Mouse (Mus musculus): ENCODE results near the gene Spock1. TPM values are rescaled to one million over a fixed set of nuclear protein-coding genes. Genes with fewer than 3 reads are reported as not detected.

The Spock1 gene
- polyA plus RNA-seq, 1 experiment from 2014 or later, result 97.3 TPM

DNA sequence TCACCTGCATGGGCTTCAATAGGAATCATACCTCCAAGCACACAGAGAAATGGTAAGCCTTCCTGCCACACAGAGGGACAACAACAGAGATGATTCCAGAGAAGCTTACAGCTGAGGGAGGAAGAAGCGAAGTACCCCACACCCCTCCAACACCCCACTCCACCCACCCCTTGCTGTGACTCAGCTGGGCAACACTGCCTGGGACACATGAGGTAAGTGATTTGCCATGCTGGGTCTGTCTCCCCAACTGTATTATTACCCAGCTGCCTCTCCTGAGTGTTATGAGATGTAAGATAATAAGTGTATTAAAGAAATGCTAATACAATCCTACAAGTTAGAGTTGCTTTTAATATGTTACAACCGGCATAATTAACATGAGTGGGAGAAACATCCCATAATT lies 267.2 kb downstream of the Spock1 start:
- no peak overlapping the region for H3K4me3 ChIP-seq
- WGBS, result 79% methylated on average over 2 of the region's 2 CpGs
- H3K4me1 ChIP-seq (replicated peaks), result peaks cover 18% of the 10 kb centered on the region; the same call in 1 of the 2 replicates
- H3K9me3 ChIP-seq, result no peaks in the 10 kb centered on the region
- H3K4me2 ChIP-seq, result no peak overlapping the region
- no peak overlapping the region for H3K9ac ChIP-seq
- H3K36me3 ChIP-seq, result no peaks in the 10 kb centered on the region
- no peak for ATAC-seq (ENCODE audit: low FRiP score, low read depth)
- H3K27ac ChIP-seq (replicated peaks), result no peak overlapping the region
- no peaks in the 10 kb centered on the region for H3K27me3 ChIP-seq

- Histone ChIP-seq H3K9me3 (no peaks in the 10 kb centered on the region), H3K36me3 (no peaks in the 10 kb centered on the region), H3K4me1 (replicated peaks) (peaks cover 22% of the 10 kb centered on the region; the same call in 1 of the 2 replicates), H3K9ac (no peak overlapping the region), H3K27ac (replicated peaks) (no peak overlapping the region), H3K4me3 (no peak overlapping the region), H3K27me3 (no peaks in the 10 kb centered on the region), H3K4me2 (no peak overlapping the region)
- no peak for ATAC-seq (ENCODE audit: low FRiP score, low read depth)
- WGBS, result 78% methylated on average over 5 of the region's 5 CpGs
Observed at GRCm38 (mm10) chr13:57638820-57639219, 269.3 kb downstream of the Spock1 start.

GRCm38 (mm10) chr13:57637606-57638132 lies 270.5 kb downstream of the Spock1 start:
- H3K4me3 ChIP-seq, result no peak overlapping the region
- H3K4me2 ChIP-seq, result no peak overlapping the region
- H3K9me3 ChIP-seq, result no peaks in the 10 kb centered on the region
- no peaks in the 10 kb centered on the region for H3K36me3 ChIP-seq
- no peak overlapping the region for H3K9ac ChIP-seq
- H3K27me3 ChIP-seq, result no peaks in the 10 kb centered on the region
- peaks cover 22% of the 10 kb centered on the region; the same call in 1 of the 2 replicates for H3K4me1 ChIP-seq (replicated peaks)
- 66% methylated on average over 15 of the region's 15 CpGs for WGBS
- H3K27ac ChIP-seq (replicated peaks), result peak overlapping the region; percentile 38
- ATAC-seq (ENCODE audit: low FRiP score, low read depth), result no peak

DNA sequence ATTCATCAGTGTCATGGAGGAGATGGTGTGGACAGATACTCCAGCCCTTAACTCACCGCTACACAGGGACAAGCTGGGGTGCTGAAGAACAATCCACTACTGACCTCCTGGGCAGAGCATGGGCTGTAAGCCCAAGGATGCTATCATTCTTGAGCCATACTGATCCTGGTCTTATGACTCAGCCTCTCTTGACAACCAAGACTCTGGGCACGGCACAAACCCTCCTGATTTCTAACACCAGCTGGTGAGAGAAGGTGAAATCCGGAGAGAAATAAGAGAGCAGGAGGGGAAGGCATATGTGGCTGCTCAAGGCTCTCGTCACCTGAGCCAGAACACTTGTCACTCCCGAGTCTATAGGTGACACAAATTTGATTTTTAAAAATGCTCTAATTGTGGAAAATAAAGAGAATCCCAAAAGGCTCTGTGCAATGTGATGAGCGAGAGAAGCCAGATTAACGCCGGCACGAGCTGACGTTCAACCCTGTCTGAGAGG lies 271.0 kb downstream of the Spock1 start:
- no peak for ATAC-seq (ENCODE audit: low FRiP score, low read depth)
- WGBS, result 57% methylated on average over 10 of the region's 10 CpGs
- no peak overlapping the region for H3K9ac ChIP-seq
- H3K27ac ChIP-seq (replicated peaks), result peak overlapping the region; percentile 38
- no peaks in the 10 kb centered on the region for H3K9me3 ChIP-seq
- no peak overlapping the region for H3K4me3 ChIP-seq
- H3K36me3 ChIP-seq, result no peaks in the 10 kb centered on the region
- peaks cover 22% of the 10 kb centered on the region; the same call in 1 of the 2 replicates for H3K4me1 ChIP-seq (replicated peaks)
- H3K27me3 ChIP-seq, result no peaks in the 10 kb centered on the region
- no peak overlapping the region for H3K4me2 ChIP-seq

DNA sequence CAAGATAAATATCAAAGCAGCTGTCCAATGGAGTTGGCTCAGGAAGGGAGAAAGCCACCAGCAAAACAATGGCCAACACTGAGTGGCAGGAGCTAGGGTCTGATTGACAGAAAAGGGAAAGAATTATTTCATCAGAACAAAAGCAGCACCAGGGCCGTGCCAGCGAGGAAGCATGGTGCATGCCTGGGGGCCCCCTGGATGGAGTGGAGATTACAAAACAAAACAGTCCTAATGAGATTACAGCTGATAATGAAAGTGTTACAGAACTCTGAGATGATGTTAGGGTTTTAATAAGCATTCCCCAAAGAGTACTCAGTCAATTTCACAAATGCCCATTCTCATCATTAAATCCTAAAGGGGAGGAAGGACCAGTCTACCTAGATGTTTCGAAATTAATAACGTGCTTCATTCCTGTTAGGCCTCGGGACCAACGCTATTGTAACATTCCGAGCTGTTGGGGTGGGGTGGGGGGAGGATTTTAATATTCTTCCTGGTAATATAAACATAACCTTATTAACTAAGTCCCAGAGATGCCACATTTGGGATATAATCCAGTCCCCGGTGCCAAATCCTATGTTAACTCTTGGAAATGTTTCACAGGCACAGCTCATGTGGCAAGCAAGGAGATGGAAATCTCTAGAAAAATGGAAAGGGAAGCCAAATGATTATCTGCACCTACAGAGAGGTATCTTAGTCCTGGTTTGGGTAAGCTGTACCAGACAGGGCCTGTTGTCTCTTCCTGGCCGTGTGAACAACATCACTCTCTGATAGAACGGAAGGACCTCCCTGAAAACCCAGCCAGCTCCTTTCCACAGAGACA lies 271.7 kb downstream of the Spock1 start:
- H3K4me3 ChIP-seq, result no peak overlapping the region
- H3K4me2 ChIP-seq, result no peak overlapping the region
- no peaks in the 10 kb centered on the region for H3K9me3 ChIP-seq
- no peaks in the 10 kb centered on the region for H3K36me3 ChIP-seq
- no peak overlapping the region for H3K9ac ChIP-seq
- ATAC-seq (ENCODE audit: low FRiP score, low read depth), result no peak
- 0 out of 2 replicates have a peak overlapping the region, but pooled peaks have one; percentile 40 for H3K27ac ChIP-seq (replicated peaks)
- H3K27me3 ChIP-seq, result no peaks in the 10 kb centered on the region
- H3K4me1 ChIP-seq (replicated peaks), result peaks cover 22% of the 10 kb centered on the region; the same call in 1 of the 2 replicates
- 44% methylated on average over 10 of the region's 10 CpGs for WGBS

DNA sequence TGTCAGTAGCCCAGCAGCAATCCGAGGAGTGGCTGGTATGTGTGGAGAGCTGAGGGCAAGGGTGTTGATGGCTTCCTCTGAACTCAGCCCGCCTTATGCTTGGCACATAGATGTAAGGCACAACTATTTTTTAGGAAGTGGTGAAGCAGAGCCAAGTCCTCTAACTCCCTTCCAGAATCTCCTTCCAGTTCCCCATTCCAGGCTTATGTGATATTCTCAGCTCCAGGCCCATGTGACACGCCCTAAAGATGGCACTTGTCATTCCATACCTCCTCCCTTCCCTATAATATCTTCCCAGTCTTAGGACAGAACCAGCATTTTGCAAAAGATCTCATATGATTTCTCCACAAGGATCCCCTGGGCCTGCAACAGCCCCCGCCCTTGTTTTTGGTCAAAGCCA lies 277.6 kb downstream of the Spock1 start:
- Histone ChIP-seq H3K4me3 (no peak overlapping the region), H3K27ac (replicated peaks) (no peak overlapping the region), H3K36me3 (no peaks in the 10 kb centered on the region), H3K4me1 (replicated peaks) (no peaks in the 10 kb centered on the region; the same call in 1 of the 2 replicates), H3K27me3 (no peaks in the 10 kb centered on the region), H3K4me2 (no peak overlapping the region), H3K9ac (no peak overlapping the region), H3K9me3 (no peaks in the 10 kb centered on the region)
- WGBS, result 86% methylated on average over 4 of the region's 4 CpGs
- no peak for ATAC-seq (ENCODE audit: low FRiP score, low read depth)

- H3K4me2 ChIP-seq, result no peak overlapping the region
- ATAC-seq (ENCODE audit: low FRiP score, low read depth), result no peak
- 66% methylated on average over 8 of the region's 8 CpGs for WGBS
- no peak overlapping the region for H3K27ac ChIP-seq (replicated peaks)
- no peaks in the 10 kb centered on the region for H3K36me3 ChIP-seq
- H3K27me3 ChIP-seq, result no peaks in the 10 kb centered on the region
- H3K4me3 ChIP-seq, result no peak overlapping the region
- H3K9ac ChIP-seq, result no peak overlapping the region
- H3K9me3 ChIP-seq, result no peaks in the 10 kb centered on the region
- H3K4me1 ChIP-seq (replicated peaks), result no peaks in the 10 kb centered on the region; the same call in 1 of the 2 replicates
Observed at GRCm38 (mm10) chr13:57628218-57628617, 279.9 kb downstream of the Spock1 start.

DNA sequence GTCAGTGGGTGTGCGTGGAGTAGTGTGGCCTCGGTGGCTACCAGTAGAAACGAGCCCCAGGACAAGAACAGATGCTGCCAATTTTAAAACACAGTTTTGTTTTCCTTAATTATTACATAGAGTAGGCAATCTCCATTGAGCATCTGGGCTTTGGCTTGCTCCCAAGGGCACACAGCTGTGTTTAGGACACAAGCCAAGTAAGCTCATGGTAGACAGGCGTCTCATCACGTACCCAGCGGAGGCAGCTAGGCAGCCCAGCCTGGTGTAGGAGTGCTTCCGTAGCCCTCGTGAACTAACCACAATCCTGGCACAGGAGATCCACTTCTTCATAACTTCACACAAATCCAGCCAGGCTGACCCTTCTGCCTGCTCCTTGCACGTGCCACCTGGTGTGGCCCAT lies 281.7 kb downstream of the Spock1 start:
- ATAC-seq (ENCODE audit: low FRiP score, low read depth), result 0 out of 2 replicates have a peak, but pooled peaks have one; percentile 21
- Histone ChIP-seq H3K9me3 (no peaks in the 10 kb centered on the region), H3K27ac (replicated peaks) (no peak overlapping the region), H3K27me3 (no peaks in the 10 kb centered on the region), H3K4me1 (replicated peaks) (no peaks in the 10 kb centered on the region; the same call in 1 of the 2 replicates), H3K4me2 (no peak overlapping the region), H3K4me3 (no peak overlapping the region), H3K9ac (no peak overlapping the region), H3K36me3 (no peaks in the 10 kb centered on the region)
- 66% methylated on average over 9 of the region's 9 CpGs for WGBS

- no peaks in the 10 kb centered on the region; the same call in none of the 2 replicates for H3K4me1 ChIP-seq (replicated peaks)
- H3K27me3 ChIP-seq, result no peaks in the 10 kb centered on the region
- H3K9ac ChIP-seq, result no peak overlapping the region
- no peak for ATAC-seq (ENCODE audit: low FRiP score, low read depth)
- H3K9me3 ChIP-seq, result no peaks in the 10 kb centered on the region
- WGBS, result 36% methylated on average over 7 of the region's 7 CpGs
- H3K4me3 ChIP-seq, result no peak overlapping the region
- no peak overlapping the region for H3K27ac ChIP-seq (replicated peaks)
- H3K36me3 ChIP-seq, result no peaks in the 10 kb centered on the region
- no peak overlapping the region for H3K4me2 ChIP-seq
Observed at GRCm38 (mm10) chr13:57623909-57624481, 284.1 kb downstream of the Spock1 start.

GRCm38 (mm10) chr13:57619079-57619768 lies 288.9 kb downstream of the Spock1 start:
- Histone ChIP-seq H3K27ac (replicated peaks) (no peak overlapping the region), H3K9ac (no peak overlapping the region), H3K4me2 (no peak overlapping the region), H3K4me1 (replicated peaks) (peaks cover 4% of the 10 kb centered on the region), H3K27me3 (no peaks in the 10 kb centered on the region), H3K9me3 (no peaks in the 10 kb centered on the region), H3K4me3 (no peak overlapping the region), H3K36me3 (no peaks in the 10 kb centered on the region)
- ATAC-seq (ENCODE audit: low FRiP score, low read depth), result no peak
- 71% methylated on average over 17 of the region's 17 CpGs for WGBS

GRCm38 (mm10) chr13:57611326-57612171 lies 296.6 kb downstream of the Spock1 start:
- no peak overlapping the region for H3K4me2 ChIP-seq

More at GRCm38 (mm10) chr13:57611326-57612171, 296.6 kb downstream of the Spock1 start:
- ATAC-seq (ENCODE audit: low FRiP score, low read depth), result peak; percentile 63; the same call in 1 of the 2 replicates
- WGBS, result 27% methylated on average over 11 of the region's 11 CpGs
- peaks cover 22% of the 10 kb centered on the region for H3K4me1 ChIP-seq (replicated peaks)
- no peaks in the 10 kb centered on the region for H3K27me3 ChIP-seq
- H3K4me3 ChIP-seq, result no peak overlapping the region
- no peak overlapping the region for H3K9ac ChIP-seq
- peak overlapping the region; percentile 59 for H3K27ac ChIP-seq (replicated peaks)
- H3K9me3 ChIP-seq, result no peaks in the 10 kb centered on the region
- no peaks in the 10 kb centered on the region for H3K36me3 ChIP-seq

Measured in hindbrain, embryonic 15.5 days (tissue).